Mouse (Mus musculus): Measurements from ENCODE around the gene Eif4h. TPM values are rescaled to one million over a fixed set of nuclear protein-coding genes. Genes with fewer than 3 reads are reported as not detected.

Eif4h gene
- total RNA-seq, 2 experiments from 2014 or later = 322 to 331 TPM

DNA sequence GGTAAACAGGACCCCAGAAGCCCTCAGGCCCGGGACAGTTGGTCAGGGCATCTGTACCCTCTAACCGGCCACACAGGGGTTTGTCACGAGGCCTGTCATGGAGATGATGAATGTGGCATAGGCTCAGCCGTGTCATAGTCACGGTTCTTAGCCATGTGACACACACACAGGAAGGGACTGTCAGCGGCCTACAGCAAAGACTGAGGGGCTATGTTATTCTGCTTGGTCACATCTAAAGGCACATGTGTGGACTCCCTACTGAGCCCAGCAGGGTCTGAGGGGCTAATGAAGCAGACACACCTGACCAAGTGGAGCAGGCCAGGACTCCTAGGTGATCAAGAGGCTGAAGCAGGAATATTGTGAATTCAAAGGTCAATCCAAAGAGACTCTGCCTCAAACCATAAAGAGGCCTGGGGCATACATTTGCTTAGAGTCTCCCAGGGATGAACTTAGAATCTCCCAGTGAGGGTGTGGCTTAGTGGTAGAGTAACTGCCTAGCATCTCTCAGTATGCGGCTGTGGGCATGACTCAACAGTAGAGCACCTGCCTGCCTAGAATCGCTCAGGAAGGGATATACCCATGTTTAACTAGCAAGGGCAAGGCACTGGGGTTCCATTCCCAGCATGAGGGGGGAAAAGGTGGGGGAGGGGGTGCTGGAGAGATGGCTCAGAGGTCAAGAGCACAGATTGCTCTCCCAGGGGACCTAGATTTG lies 27.3 kb downstream of the Eif4h start:
- DNase-seq (ENCODE audit: extremely low spot score in 1 of 2, low spot score in 1 of 2) = no peak

DNA sequence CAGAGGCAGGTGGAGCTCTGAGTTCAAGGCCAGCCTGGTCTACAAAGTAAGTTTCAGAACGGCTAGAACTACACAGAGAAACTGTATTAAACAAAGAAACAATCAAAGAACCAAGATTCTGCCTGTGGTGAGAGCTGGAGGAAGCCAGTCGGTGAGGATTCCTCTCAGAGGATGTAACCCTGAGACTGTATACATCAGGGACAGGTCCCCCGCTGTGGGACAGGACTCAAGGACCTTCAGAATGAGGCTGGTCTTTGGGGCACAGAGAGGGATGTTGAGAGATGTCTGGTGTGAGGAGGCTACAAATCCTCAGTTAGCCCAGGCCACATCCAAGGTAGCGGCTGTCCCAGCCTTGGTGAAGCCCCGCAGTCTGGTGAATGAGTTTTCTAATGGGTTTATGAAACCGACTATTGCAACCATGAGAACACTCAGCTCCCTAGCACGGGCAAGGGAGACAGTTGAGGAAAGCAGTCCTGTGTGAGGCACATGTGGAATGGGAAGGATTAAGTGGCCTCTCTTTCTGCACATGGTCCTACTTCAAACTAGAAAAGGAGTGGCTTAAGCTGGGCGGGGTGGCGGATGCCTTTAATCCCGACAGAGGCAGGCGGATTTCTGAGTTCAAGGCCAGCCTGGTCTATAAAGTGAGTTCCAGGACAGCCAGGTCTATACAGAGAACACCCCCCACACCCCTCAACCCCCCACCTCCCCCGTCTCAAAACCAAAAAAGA lies 29.2 kb downstream of the Eif4h start:
- DNase-seq (ENCODE audit: extremely low spot score in 1 of 2, low spot score in 1 of 2) = no peak

DNA sequence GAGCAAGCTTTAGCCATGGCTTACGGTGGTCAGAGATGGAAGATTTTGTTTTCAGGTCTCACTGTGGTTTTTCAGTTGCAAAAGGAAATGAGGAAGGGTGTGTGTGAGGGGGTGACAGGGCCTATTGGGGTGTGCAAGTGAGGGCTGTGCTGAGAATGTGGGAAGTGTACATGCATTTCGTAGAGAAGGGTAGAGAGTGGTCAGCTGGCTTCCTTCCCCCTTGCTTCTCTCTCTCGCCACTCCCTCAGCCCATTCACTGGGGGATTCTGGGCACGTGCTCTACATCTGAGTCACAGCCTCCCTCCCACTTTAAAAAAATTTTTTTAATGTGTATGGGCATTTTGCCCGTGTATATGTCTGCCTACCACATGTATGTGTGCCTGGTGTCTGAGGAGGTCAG lies 32.2 kb downstream of the Eif4h start:
- DNase-seq (ENCODE audit: extremely low spot score in 1 of 2, low spot score in 1 of 2) = no peak

DNA sequence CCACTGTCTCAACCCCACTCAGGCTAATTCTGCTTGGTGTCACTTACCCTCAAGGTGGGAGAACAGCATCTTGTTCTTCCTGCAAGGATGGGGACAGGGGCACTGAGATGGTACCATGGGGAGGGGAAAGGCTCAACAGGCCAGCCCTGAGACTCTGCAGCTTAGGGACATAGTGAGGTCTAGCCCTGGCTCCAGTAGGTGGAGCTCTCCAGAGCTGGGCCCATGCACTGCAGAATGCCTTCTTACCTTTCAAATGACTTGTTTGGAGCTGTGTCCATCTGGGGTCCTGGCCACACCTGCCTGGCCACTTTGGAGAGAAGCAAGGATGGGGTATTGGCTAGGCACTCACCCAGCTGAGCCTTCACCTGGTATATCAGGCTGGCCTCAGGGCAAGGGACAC lies 33.0 kb downstream of the Eif4h start:
- DNase-seq (ENCODE audit: extremely low spot score in 1 of 2, low spot score in 1 of 2) = no peak

DNA sequence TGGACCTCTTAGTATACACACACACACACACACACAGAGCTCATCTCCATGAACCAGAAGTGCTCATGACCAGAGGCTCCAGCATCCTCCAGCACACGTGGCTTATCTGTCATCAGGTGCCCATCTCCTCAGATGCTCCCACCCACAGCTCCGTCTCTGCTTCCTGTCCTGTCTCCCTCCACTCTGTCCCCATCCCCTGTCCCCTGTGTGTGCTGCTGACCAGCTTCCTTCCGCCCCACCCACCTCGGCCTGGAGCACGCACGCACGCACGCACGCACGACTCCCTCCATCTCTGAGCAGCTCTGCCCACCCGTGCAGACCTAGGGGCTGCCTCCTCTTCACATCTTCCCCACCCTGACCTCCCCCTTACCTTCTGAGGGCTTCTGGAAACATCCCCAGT lies 34.9 kb downstream of the Eif4h start:
- no peak for DNase-seq (ENCODE audit: extremely low spot score in 1 of 2, low spot score in 1 of 2)

DNA sequence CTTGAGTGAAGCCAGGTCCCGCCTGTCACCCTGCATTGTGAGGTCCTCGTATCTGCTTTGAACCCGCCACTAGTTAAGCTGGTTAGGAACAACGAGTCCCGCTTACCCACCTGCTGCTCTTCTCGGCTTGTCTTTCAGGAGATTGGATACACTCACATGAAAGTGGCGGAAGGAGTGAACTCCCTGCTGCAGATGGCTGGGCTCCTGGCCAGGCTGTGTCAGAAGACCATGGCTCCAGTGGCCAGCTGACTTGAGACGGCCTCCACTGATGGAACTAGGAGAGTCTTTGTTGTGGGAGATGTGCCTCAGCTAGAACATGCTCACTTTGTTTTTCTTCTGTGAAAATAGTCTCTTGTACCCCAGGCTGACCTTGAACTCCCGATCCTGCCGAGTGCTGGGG lies 41.6 kb downstream of the Eif4h start:
- no peak for DNase-seq (ENCODE audit: extremely low spot score in 1 of 2, low spot score in 1 of 2)

DNA sequence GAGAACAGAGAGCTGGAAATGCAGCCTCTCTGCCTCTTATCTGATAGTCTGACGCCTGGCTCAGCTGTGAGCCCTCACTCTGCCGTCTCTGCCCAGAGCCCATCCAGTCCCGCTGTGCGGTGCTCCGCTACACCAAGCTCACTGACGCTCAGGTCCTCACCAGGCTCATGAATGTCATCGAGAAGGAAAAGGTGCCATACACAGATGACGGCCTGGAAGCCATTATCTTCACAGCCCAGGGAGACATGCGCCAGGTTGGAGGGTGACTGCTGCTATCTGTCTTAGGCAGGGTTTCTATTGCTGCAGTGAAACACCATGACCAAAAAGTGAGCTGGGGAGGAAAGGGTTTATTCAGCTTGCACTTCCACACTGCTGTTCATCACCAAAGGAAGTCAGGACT lies 46.2 kb downstream of the Eif4h start:
- DNase-seq (ENCODE audit: extremely low spot score in 1 of 2, low spot score in 1 of 2) = no peak

DNA sequence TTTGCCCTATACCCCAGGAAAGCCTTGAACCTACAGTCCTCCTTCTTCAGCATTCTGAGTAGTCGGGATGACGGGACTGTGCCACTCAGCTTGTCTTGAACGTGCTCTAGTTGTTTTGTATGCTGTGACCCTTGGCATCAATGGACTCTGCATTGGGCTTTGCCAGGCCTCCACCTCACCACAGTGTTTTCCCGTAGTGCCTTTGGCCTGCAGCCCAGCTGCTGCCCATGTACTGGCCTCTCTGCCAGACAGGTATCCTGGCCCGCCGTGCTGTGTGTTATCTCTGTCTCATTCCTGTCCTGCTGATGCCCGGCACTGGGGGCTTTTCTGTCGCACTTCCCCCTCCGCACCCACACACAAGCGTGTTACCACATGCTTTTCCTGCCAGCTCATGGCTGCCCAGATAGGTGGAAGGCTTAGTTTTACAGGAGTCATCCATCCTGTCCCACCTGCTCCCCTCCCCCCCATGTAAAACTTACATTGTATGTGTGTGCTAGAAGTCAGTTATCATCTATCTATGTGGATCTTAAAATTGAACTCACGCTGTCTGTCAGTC lies 47.2 kb downstream of the Eif4h start:
- DNase-seq (ENCODE audit: extremely low spot score in 1 of 2, low spot score in 1 of 2) = no peak

DNA sequence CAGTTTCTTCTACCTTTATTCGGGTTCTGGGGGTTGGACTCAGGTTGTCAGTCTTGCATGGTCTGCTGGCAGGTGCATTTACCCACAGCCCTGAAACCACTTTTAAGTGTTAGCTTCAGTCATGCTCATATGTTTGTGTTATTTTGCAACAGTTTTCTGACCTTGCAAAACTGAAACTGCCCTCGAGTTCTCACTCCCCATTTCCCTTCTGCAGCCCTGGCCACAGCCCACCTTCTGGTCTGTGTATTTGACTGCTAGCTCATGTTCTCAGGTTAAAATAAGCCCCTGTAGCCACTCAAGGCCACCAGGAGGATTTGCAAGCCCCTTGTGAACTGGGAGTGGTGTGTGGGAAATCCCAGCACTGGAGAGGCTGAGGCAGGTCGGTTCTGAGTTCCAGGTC lies 49.4 kb downstream of the Eif4h start:
- no peak for DNase-seq (ENCODE audit: extremely low spot score in 1 of 2, low spot score in 1 of 2)

DNA sequence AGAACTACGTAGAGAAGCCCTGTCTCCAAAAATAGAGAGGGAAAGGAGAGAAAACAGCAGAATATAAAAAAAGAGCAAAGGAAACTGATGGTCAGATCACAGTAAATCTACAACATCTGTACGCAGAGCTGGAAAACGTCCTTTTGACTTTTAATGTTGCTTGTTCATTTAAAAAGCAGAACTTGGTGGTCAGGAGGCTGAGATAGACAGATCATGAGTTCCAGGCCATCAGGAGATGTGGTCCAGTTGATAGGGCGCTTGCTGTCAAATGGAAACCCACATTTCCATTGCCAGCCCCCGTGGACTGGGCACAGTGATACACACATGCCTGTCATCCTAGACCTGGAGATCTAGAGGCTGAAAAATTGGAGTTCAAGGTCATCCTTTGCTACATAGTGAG lies 54.5 kb downstream of the Eif4h start:
- DNase-seq (ENCODE audit: extremely low spot score in 1 of 2, low spot score in 1 of 2) = no peak

DNA sequence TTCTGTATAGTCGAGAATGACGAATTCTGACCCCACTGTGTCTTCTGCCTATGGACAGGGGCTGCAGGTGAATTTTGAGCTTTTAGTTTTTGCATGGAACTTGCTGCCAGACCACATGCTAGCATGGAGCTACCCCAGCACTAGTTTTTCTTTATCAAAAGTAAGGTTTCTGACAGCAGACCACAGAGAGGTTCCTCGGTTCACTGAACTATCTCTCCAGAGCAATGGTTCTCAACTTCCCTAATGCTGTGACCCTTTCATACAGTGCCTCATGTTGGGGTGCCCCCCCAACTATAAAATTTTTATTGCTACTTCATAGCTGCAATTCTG lies 55.4 kb downstream of the Eif4h start:
- no peak for DNase-seq (ENCODE audit: extremely low spot score in 1 of 2, low spot score in 1 of 2)

DNA sequence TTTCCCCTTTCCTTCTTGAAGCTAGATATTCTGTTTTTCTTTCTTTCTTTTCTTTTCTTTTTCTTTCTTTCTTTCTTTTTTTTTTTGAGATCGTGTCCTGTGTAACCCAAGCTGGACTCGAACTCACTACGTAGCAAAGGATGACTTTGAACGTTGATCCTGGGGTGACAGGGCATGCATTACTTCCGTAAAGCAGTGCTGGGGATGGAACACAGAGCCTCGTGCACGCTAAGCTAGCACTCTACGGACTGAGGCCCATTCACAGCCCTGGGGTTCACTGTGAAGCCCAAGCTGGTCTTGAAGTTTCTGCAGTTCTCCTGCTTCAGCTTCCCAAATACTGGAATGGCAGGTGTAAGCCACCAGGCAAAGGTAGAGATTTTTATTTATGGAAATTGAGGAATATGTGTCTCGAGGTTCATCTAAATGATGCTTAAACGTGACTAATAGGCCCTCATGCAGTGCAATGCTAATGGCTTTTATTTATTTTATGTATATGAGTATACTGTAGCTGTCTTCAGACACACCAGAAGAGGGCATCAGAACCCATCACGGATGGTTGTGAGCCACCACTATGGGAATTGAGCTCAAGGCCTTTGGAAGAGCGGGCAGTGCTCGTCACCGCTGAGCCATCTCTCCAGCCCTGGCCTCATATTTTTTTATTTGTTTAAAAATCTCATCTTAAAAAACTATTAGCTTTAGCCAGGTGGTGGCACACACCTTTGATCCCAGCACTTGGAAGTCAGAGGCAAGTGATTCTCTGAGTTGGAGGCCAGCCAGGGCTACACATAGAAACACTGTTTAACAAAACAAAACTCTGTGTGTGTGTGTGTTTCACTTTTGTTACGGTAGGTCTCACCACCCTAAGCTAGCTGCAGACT lies 56.0 kb downstream of the Eif4h start:
- no peak for DNase-seq (ENCODE audit: extremely low spot score in 1 of 2, low spot score in 1 of 2)

DNA sequence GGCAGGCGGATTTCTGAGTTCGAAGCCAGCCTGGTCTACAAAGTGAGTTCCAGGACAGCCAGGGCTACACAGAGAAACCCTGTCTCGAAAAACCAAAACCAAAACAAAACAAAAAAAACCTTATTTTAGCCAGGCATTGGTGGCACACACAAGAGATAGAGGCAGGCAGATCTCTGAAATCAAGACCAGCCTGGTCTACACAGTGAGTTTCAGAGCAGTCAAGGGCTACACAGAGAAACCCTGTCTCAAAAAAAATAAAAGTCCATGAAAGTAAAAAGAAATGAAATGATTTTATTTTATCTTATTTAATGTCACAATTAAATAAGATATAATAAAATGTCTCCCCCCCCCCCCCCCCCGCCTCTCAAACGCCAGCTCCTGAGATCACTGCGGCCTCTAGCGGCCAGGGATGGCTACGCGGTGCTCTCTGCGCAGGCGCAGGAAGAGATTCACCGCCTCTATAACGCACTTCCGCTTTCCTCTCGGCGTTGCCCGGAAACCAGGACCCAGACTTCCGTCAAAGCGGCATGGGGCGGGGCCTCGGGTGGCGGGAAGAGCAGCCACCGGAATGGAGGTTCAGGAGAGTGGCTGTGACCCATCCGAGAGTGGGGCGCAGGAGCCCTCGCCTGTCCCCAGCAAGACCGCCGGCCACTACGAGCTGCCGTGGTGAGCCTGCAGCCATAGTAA lies 56.9 kb downstream of the Eif4h start:
- peak; percentile 85 to 98 for DNase-seq (ENCODE audit: extremely low spot score in 1 of 2, low spot score in 1 of 2)

DNA sequence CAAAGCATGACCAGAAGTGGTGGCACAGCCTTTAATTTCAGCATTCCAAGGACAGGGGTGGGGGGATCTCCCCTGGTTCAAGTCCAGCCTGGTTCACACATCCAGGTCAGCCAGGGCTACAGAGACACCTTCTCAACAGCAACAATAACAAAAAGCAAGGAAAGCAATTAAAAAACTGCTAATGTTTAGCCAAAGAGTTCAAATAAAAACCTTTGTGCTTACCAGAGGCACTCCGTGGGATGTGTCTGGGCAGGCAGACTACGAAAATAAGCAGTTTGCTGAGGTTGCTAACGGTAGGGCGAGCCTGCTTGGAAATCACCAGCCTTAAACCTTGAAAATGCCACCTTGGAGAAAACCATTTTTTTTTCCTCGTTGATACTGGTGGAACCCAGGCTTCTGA lies 58.1 kb downstream of the Eif4h start, which contains the start of gene Rfc2:
Gene Rfc2 (plus strand): TSS at position 221 of the 400 bp plus-strand sequence.
- no peak for DNase-seq (ENCODE audit: extremely low spot score in 1 of 2, low spot score in 1 of 2)

DNA sequence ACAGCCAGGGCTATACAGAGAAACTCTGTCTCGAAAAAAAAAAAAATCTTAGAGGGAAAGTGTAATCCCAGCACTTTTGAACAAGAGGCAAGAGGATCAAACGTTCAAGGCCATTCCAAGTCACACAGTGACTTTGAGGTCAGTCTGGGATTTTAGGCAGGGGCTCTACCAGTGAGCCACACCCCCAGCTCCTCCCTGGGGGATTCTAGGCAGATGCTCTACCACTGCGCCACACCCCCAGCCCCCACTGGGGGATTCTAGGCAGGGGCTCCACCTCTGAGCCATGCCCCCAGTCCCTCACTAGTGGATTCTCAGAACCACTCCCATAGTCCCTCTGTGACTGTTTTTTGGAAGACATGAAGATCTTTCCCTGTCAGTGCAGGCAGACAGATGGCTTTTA lies 60.2 kb downstream of the Eif4h start:
- DNase-seq (ENCODE audit: extremely low spot score in 1 of 2, low spot score in 1 of 2) = no peak

DNA sequence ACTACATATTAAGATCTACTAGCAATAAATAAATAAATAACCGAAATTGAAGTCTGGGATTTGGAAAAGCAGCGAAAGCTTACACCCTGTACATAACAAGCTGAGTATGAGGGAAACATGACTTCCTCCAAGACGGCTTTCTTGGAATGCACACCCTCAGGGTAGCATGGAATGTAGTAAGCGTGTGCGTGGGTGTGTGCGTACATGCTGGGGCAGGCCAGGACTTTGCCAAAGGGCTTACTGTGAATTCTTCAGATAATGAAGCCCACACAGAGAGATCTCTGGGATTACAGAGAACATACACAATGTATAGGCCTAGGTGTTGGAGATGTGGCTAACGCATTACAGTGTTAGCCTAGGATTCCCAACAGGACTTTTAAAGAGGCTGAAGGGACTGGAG lies 61.8 kb downstream of the Eif4h start:
- DNase-seq (ENCODE audit: extremely low spot score in 1 of 2, low spot score in 1 of 2) = no peak

DNA sequence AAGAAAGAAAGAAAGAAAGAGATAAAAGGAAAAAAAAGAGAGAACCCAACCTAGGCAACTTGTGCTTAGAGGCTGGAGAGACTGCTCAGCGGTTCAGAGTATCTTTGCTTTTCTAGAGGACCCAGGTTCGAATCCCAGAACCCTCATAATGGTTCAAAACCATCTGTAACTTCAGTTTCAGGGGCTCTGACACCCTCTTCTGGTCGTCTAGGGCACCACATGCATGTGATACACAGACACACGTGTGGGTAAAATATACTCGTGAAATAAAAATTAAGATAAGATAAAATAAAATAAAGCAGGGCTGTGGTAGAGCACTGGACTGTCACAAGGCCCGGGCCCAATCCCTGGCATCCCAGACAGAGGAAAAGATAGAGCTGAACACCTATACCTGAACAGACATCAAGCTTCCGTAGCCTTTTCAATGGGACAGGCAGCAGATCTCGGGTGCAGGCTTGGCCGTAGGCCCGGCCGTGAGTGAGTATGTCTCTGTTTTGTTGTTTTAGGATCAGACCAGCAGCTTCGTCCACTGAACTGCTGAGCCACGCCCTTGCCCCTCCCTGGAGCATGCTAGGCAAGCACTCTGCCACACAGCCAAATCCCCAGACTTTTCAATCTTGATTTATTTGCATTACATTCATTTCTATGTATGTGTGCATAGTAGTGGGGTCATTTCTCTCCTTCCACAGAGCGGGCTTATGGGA lies 62.6 kb downstream of the Eif4h start:
- no peak for DNase-seq (ENCODE audit: extremely low spot score in 1 of 2, low spot score in 1 of 2)

DNA sequence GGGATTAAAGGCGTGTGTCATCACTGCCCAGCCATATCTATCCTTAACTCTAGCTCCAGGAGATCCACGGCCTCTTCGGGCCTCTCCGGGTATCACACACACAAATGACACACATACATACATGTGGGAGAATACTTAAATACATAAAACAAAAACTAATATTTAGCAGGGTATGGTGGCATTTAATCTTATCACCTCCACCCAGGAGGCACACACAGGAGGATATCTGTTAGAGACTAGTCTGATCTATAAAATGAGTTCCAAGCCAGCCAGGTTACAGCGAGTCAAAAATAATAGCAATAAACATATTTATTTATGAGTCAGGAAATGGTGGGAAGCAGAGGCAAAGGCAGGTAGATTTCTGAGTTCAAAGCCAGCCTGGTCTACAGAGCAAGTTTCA lies 63.5 kb downstream of the Eif4h start:
- DNase-seq (ENCODE audit: extremely low spot score in 1 of 2, low spot score in 1 of 2) = no peak

DNA sequence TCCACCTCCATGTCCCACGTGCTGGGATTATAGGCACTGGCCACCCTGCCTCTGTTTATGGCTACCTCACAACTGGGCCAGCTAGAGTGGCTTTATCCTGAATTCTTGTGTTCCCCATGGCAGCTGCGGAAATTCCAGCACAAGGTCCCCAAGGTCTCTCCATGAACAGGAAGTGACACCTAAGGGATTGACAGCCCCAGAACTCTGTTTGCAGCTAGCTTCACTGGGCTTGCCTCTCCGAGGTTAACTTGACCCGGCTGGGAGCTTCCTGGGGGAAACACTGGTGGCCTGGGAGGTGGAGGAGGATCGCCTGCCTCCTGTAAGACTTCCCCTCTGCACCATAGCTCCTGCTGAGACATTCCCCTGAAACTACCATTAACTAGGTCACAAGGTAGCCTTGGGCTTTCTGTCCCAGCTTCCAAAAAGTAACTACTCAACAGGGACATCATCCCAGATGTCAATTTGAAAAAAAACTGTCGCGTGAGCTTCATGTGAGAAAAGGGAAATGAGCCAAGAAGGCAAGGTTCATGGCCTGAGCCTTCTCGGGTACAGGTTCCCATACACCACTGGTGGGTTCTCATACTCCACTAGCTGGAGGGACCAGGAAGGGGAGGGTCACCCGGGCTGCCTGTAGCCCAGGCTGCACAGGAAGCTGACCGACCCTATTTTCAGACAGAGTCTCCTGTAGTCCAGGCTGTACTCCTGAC lies 66.6 kb downstream of the Eif4h start:
- no peak for DNase-seq (ENCODE audit: extremely low spot score in 1 of 2, low spot score in 1 of 2)
